Mouse (Mus musculus): ENCODE measurements around the gene Tbc1d19. TPM values are rescaled to one million over a fixed set of nuclear protein-coding genes. Genes with fewer than 3 reads are reported as not detected.

The Tbc1d19 gene
- polyA plus RNA-seq, 1 experiment from 2014 or later: 32.2 TPM

DNA sequence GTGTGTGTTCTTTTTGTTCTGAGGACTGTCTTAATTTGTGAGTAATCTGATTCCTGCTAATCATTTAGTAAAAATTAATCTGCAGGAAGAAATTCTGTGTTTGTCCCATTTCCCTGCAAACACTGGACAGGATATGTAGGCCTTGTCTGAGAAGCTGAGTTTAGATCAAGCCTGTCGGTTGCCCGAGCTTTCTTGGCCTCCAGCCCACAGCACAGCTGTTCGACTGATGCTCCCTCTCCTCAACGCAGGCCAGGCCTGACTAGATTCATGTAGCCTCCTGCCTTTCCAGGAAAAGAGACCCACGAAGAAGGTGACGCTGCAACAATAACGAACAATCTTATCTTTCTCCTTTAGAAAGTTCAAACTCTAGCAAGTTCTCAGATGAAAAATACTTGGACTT is 124.2 kb downstream of the Tbc1d19 start:
- WGBS: 36% methylated on average over 7 of the region's 7 CpGs
- H3K4me2 ChIP-seq (ENCODE audit: low read length): no peak overlapping the region
- peak; percentile 50; the same call in 1 of the 2 replicates for ATAC-seq (replicated peaks; ENCODE audit: low FRiP score, low TSS enrichment, low read depth)

DNA sequence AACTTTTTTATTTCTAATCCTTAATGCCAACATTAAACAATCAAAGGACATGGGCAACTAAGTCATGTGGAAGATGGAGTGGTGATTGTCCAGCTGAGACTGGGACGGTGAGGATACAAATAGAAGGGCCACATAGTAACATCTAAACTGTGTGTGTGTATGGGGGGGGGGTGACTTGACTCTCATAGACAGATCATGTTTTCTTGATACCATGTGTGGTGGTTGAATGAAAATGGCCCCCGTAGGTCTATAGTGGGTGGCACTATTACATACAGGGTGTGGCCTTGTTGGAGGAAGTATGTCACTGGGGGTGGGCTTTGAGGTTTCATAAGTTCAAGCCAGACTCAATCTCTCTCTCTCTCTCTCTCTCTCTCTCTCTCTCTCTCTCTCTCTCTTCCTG is 124.6 kb downstream of the Tbc1d19 start:
- no peak overlapping the region for H3K4me2 ChIP-seq (ENCODE audit: low read length)
- H3K9ac ChIP-seq (ENCODE audit: low read length): no peak overlapping the region
- no peaks in the 10 kb centered on the region for H3K9me3 ChIP-seq (ENCODE audit: control insufficient read depth, low read length)
- no peaks in the 10 kb centered on the region for H3K27me3 ChIP-seq (replicated peaks; ENCODE audit: control insufficient read depth, insufficient read depth, low read length)
- H3K4me1 ChIP-seq (replicated peaks; ENCODE audit: control insufficient read depth, insufficient read depth, low read length): peaks cover 2% of the 10 kb centered on the region; the same call in 1 of the 2 replicates
- no peak for ATAC-seq (replicated peaks; ENCODE audit: low FRiP score, low TSS enrichment, low read depth)
- 0 out of 2 replicates have a peak overlapping the region, but pooled peaks have one; percentile 54 for H3K27ac ChIP-seq (ENCODE audit: low read depth)
- no peak for DNase-seq (ENCODE audit: low spot score)
- H3K36me3 ChIP-seq (ENCODE audit: control insufficient read depth, insufficient read depth, low read length): no peaks in the 10 kb centered on the region
- no peak overlapping the region for H3K4me3 ChIP-seq (ENCODE audit: low read depth, low read length)
- WGBS: 91% methylated on average over 2 of the region's 2 CpGs

More for the DNA sequence above, 124.2 kb downstream of the Tbc1d19 start:
- H3K27me3 ChIP-seq (replicated peaks; ENCODE audit: control insufficient read depth, insufficient read depth, low read length): no peaks in the 10 kb centered on the region
- no peak overlapping the region for H3K4me3 ChIP-seq (ENCODE audit: low read depth, low read length)
- no peak overlapping the region for H3K9ac ChIP-seq (ENCODE audit: low read length)
- no peaks in the 10 kb centered on the region for H3K9me3 ChIP-seq (ENCODE audit: control insufficient read depth, low read length)
- peak overlapping the region; percentile 54 for H3K27ac ChIP-seq (ENCODE audit: low read depth)
- no peaks in the 10 kb centered on the region for H3K36me3 ChIP-seq (ENCODE audit: control insufficient read depth, insufficient read depth, low read length)
- peaks cover 2% of the 10 kb centered on the region; the same call in 1 of the 2 replicates for H3K4me1 ChIP-seq (replicated peaks; ENCODE audit: control insufficient read depth, insufficient read depth, low read length)
- peak; percentile 72 for DNase-seq (ENCODE audit: low spot score)

DNA sequence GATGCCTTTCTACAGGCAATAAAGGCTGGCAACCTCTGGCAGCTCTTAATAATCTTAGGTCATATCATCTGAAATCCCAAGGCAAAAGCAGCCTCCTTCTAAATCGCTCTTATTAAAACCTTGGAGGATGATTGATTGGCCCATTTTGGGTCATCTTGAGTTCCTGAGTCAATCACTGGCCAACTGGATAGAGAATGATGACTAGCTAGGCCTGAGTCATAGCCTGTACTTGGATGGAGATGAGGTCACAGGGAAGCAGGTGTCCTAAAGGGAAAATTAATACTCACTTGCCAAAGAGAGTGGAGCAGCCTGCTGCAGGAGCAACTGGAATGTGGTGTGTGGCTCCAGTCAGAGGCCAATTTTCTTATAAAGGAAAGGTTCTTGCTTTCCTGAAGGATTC is 125.4 kb downstream of the Tbc1d19 start:
- ATAC-seq (replicated peaks; ENCODE audit: low FRiP score, low TSS enrichment, low read depth): no peak
- Histone ChIP-seq H3K27ac (ENCODE audit: low read depth) (no peak overlapping the region), H3K4me1 (replicated peaks; ENCODE audit: control insufficient read depth, insufficient read depth, low read length) (0 out of 2 replicates have a peak, but pooled peaks cover 2% of the 10 kb centered on the region), H3K36me3 (ENCODE audit: control insufficient read depth, insufficient read depth, low read length) (no peaks in the 10 kb centered on the region), H3K27me3 (replicated peaks; ENCODE audit: control insufficient read depth, insufficient read depth, low read length) (no peaks in the 10 kb centered on the region), H3K4me3 (ENCODE audit: low read depth, low read length) (no peak overlapping the region), H3K4me2 (ENCODE audit: low read length) (no peak overlapping the region), H3K9me3 (ENCODE audit: control insufficient read depth, low read length) (no peaks in the 10 kb centered on the region), H3K9ac (ENCODE audit: low read length) (no peak overlapping the region)
- DNase-seq (ENCODE audit: low spot score): no peak
- 90% methylated on average over 1 of the region's 1 CpGs for WGBS

DNA sequence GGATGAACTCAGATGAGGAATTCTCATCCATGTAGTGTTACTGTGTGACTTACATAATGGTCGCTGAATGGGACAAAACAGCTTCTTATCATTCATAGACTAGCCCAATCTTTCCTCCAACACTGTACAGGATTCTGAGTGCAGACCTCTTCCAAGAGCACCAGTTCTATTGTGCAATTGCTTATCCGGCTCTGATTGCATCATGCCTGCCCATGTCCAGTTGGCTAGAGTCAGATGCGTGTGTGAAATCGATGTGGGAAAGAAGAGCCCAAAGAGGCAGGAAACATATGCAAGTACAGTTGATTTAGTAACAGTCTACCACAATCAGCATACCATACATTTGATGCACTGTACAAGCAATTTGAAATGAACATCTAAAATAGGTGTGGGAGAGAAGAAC is 127.8 kb downstream of the Tbc1d19 start:
- no peak for ATAC-seq (replicated peaks; ENCODE audit: low FRiP score, low TSS enrichment, low read depth)
- no peaks in the 10 kb centered on the region for H3K9me3 ChIP-seq (ENCODE audit: control insufficient read depth, low read length)

DNA sequence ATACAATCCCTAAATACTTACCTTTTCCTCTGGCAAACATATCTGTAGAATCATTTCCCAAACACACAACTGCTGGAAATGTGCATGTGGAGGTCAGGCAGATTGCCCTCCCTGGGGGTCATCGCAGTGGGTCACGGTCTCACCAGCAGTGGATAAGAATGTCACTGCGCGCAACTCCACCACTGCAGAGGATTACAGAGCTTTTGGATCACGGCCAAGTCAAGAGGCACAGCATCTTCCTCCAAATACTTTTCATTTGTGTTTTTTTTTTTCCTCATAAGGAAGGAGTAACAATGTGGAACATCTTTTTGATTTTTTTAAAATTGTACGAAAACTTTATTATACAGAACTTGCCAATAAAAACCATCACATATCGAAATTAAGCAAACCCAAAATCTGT is 129.6 kb downstream of the Tbc1d19 start:
- ATAC-seq (replicated peaks; ENCODE audit: low FRiP score, low TSS enrichment, low read depth) (no peak), DNase-seq (ENCODE audit: low spot score) (no peak)
- Histone ChIP-seq H3K27ac (ENCODE audit: low read depth) (no peak overlapping the region), H3K36me3 (ENCODE audit: control insufficient read depth, insufficient read depth, low read length) (no peaks in the 10 kb centered on the region), H3K9me3 (ENCODE audit: control insufficient read depth, low read length) (no peaks in the 10 kb centered on the region), H3K4me3 (ENCODE audit: low read depth, low read length) (no peak overlapping the region), H3K27me3 (replicated peaks; ENCODE audit: control insufficient read depth, insufficient read depth, low read length) (no peaks in the 10 kb centered on the region), H3K9ac (ENCODE audit: low read length) (no peak overlapping the region), H3K4me1 (replicated peaks; ENCODE audit: control insufficient read depth, insufficient read depth, low read length) (no peaks in the 10 kb centered on the region), H3K4me2 (ENCODE audit: low read length) (no peak overlapping the region)
- 73% methylated on average over 7 of the region's 7 CpGs for WGBS

More for the DNA sequence above, 127.8 kb downstream of the Tbc1d19 start:
- 0 out of 2 replicates have a peak, but pooled peaks cover 2% of the 10 kb centered on the region for H3K4me1 ChIP-seq (replicated peaks; ENCODE audit: control insufficient read depth, insufficient read depth, low read length)
- H3K27me3 ChIP-seq (replicated peaks; ENCODE audit: control insufficient read depth, insufficient read depth, low read length): no peaks in the 10 kb centered on the region
- H3K9ac ChIP-seq (ENCODE audit: low read length): no peak overlapping the region
- H3K4me2 ChIP-seq (ENCODE audit: low read length): no peak overlapping the region
- H3K4me3 ChIP-seq (ENCODE audit: low read depth, low read length): no peak overlapping the region
- DNase-seq (ENCODE audit: low spot score): no peak
- no peak overlapping the region for H3K27ac ChIP-seq (ENCODE audit: low read depth)
- no peaks in the 10 kb centered on the region for H3K36me3 ChIP-seq (ENCODE audit: control insufficient read depth, insufficient read depth, low read length)
- 80% methylated on average over 4 of the region's 4 CpGs for WGBS

DNA sequence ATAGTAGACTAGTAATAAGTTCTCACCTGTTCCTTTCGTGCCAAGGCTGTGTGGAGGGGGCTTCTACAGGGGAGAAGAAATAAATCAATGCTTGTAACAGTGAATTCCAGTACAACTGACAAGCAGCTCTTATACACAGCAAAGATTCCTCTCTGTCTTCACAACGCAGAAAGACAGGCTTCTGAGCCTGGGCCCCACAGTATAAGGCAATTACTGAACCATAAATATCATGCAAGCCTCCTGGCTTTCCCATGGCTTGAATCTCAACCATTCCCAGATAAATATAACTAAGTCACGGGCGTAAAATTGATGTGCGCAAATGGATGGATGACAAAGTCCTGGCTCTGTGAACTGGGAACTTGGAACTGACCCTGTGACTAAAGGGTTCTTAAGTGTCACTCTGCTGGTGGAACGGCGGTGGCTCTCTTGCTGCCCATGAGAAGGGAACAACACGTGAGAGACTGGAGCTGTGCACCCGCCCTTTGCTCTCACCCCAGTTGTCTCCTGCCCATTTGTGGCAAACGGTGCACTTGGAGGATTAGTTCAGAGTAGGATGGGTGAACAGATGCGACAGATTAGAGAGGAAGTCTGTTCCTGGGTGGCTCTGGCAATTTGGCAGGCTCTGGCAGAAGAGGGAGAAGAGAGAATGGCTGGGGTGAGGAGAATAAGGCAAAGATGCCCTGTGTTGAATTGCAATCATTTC is 132.1 kb downstream of the Tbc1d19 start:
- Histone ChIP-seq H3K4me1 (replicated peaks; ENCODE audit: control insufficient read depth, insufficient read depth, low read length) (no peaks in the 10 kb centered on the region), H3K27ac (ENCODE audit: low read depth) (no peak overlapping the region), H3K9me3 (ENCODE audit: control insufficient read depth, low read length) (no peaks in the 10 kb centered on the region), H3K36me3 (ENCODE audit: control insufficient read depth, insufficient read depth, low read length) (no peaks in the 10 kb centered on the region), H3K27me3 (replicated peaks; ENCODE audit: control insufficient read depth, insufficient read depth, low read length) (no peaks in the 10 kb centered on the region), H3K4me3 (ENCODE audit: low read depth, low read length) (no peak overlapping the region), H3K4me2 (ENCODE audit: low read length) (no peak overlapping the region), H3K9ac (ENCODE audit: low read length) (no peak overlapping the region)
- ATAC-seq (replicated peaks; ENCODE audit: low FRiP score, low TSS enrichment, low read depth) (no peak), DNase-seq (ENCODE audit: low spot score) (no peak)
- WGBS: 55% methylated on average over 11 of the region's 11 CpGs

DNA sequence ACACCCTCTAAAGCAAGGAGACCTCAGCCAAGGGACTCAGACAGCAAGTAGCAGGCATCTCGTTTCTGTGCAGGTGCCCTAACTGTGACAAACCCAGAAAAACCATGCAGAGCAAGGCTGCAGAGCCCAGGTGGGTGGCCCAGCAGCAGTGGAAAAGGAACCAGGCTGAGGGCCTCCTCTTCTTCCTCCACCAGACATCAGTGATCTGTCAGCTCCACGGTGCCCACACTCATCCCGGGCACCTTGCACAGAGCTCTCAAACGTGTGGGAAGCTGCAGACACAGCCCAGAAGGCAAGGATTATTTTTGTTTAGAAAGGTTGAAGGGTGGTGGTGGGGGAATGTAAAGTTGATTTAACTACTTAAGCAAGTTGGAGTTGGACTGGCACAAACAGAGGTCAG is 132.9 kb downstream of the Tbc1d19 start:
- WGBS: 57% methylated on average over 4 of the region's 4 CpGs
- ATAC-seq (replicated peaks; ENCODE audit: low FRiP score, low TSS enrichment, low read depth): no peak
- no peak for DNase-seq (ENCODE audit: low spot score)

DNA sequence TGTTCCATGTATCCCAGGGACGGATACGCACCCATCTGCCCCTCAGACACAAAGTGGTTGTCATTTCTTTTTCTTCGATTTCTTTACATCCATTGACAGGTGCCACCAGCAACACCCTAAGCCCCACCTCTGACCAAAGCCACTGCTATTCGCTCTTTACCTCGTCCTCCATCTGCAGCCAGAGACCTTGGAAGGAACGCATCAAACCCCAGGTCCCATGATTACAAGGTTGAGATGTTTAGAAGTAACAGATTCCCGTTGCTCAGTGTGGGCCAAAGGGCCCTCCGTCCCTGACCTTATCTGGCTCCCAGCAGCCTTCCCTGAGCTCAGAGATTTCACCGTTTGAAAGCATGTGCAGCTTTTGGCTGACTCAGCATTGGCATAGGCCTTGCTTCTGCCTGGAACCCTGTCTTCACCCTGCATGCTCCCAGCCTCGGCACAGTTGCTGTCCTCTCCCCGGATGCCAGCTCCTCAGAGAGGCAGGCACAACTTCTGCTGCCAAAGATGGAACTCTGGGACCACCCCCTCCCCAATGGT is 134.0 kb downstream of the Tbc1d19 start:
- no peak for ATAC-seq (replicated peaks; ENCODE audit: low FRiP score, low TSS enrichment, low read depth)
- Histone ChIP-seq H3K4me3 (ENCODE audit: low read depth, low read length) (no peak overlapping the region), H3K9ac (ENCODE audit: low read length) (no peak overlapping the region), H3K36me3 (ENCODE audit: control insufficient read depth, insufficient read depth, low read length) (no peaks in the 10 kb centered on the region), H3K4me2 (ENCODE audit: low read length) (no peak overlapping the region), H3K27me3 (replicated peaks; ENCODE audit: control insufficient read depth, insufficient read depth, low read length) (no peaks in the 10 kb centered on the region), H3K4me1 (replicated peaks; ENCODE audit: control insufficient read depth, insufficient read depth, low read length) (peaks cover 12% of the 10 kb centered on the region), H3K9me3 (ENCODE audit: control insufficient read depth, low read length) (no peaks in the 10 kb centered on the region), H3K27ac (ENCODE audit: low read depth) (no peak overlapping the region)
- WGBS: 73% methylated on average over 11 of the region's 11 CpGs
- DNase-seq (ENCODE audit: low spot score): no peak

More for the DNA sequence above, 132.9 kb downstream of the Tbc1d19 start:
- H3K36me3 ChIP-seq (ENCODE audit: control insufficient read depth, insufficient read depth, low read length): no peaks in the 10 kb centered on the region
- H3K4me3 ChIP-seq (ENCODE audit: low read depth, low read length): no peak overlapping the region
- no peaks in the 10 kb centered on the region for H3K9me3 ChIP-seq (ENCODE audit: control insufficient read depth, low read length)
- no peak overlapping the region for H3K4me2 ChIP-seq (ENCODE audit: low read length)
- no peak overlapping the region for H3K9ac ChIP-seq (ENCODE audit: low read length)
- H3K27ac ChIP-seq (ENCODE audit: low read depth): no peak overlapping the region
- peaks cover 3% of the 10 kb centered on the region for H3K4me1 ChIP-seq (replicated peaks; ENCODE audit: control insufficient read depth, insufficient read depth, low read length)
- H3K27me3 ChIP-seq (replicated peaks; ENCODE audit: control insufficient read depth, insufficient read depth, low read length): no peaks in the 10 kb centered on the region

DNA sequence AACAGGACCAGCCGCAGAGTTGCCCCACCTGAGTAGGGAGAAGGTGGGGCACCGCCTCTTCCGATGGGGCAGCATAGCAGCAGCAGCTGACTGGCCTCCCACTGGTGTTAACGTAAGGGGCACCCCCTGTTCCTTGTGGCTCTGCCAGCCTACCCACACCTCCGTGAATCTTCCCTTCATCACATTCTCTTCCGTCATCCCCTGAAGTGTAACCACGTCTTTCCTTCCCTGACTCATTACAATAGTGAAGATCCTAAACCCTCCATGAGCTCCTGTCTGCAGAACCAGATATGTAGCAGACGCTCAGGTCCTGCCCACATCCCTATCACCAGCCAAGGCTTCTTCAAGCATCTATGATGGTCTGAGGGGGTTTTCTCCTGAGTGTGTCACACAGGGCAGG is 137.3 kb downstream of the Tbc1d19 start:
- no peak overlapping the region for H3K4me3 ChIP-seq (ENCODE audit: low read depth, low read length)
- no peaks in the 10 kb centered on the region for H3K27me3 ChIP-seq (replicated peaks; ENCODE audit: control insufficient read depth, insufficient read depth, low read length)
- no peak overlapping the region for H3K4me2 ChIP-seq (ENCODE audit: low read length)
- no peak overlapping the region for H3K9ac ChIP-seq (ENCODE audit: low read length)
- no peaks in the 10 kb centered on the region for H3K9me3 ChIP-seq (ENCODE audit: control insufficient read depth, low read length)
- DNase-seq (ENCODE audit: low spot score): no peak
- no peak overlapping the region for H3K27ac ChIP-seq (ENCODE audit: low read depth)
- no peaks in the 10 kb centered on the region for H3K36me3 ChIP-seq (ENCODE audit: control insufficient read depth, insufficient read depth, low read length)
- H3K4me1 ChIP-seq (replicated peaks; ENCODE audit: control insufficient read depth, insufficient read depth, low read length): peaks cover 20% of the 10 kb centered on the region
- ATAC-seq (replicated peaks; ENCODE audit: low FRiP score, low TSS enrichment, low read depth): no peak
- WGBS: 93% methylated on average over 8 of the region's 8 CpGs

Measured in intestine, embryonic 14.5 days (tissue).